Mouse (Mus musculus) lung, postnatal 0 days (tissue): ENCODE measurements at regions not wholly inside any gene's neighbourhood (a gene's known extent, or its start where the extent isn't known, plus 50 kb on each side); places are given as distances from the start of the nearest gene placed in this dataset.

Source experiments
- ATAC-seq: fragments of 200-750 bp; cut with Nextera tagmentation; 2 replicates; pipeline ENCODE4 v1.8.0; 2017; ENCODE audit warnings: moderate library complexity
- DNase-seq: peaks from one replicate; pipeline ENCODE4 v3.0.0-alpha.2; 2016; ENCODE audit warnings: low spot score
- H3K27ac ChIP-seq: fragments of 300-500 bp; sonication (generic); 2 replicates; pipeline ENCODE4 v1.5.1; 2014; ENCODE audit warnings: antibody characterized with exemption, mild to moderate bottlenecking, low read length, mixed read lengths
- H3K27me3 ChIP-seq: fragments of 300-500 bp; sonication (generic); replicated peaks from 2 replicates; pipeline ENCODE4 v1.6.1; 2014; ENCODE audit warnings: low read length, mixed read lengths; ENCODE audit not compliant: insufficient read depth
- H3K36me3 ChIP-seq: fragments of 300-500 bp; sonication (generic); 2 replicates; pipeline ENCODE4 v1.6.1; 2014; ENCODE audit warnings: low read length, mixed read lengths; ENCODE audit not compliant: insufficient read depth
- H3K4me1 ChIP-seq: fragments of 300-500 bp; sonication (generic); 2 replicates; pipeline ENCODE4 v1.6.1; 2014; ENCODE audit warnings: antibody characterized with exemption, low read depth, low read length, mixed read lengths; ENCODE audit not compliant: insufficient read depth
- H3K4me2 ChIP-seq: fragments of 300-500 bp; sonication (generic); replicated peaks from 2 replicates; pipeline ENCODE4 v1.6.1; 2014; ENCODE audit warnings: low read depth, mild to moderate bottlenecking, low read length, moderate library complexity, mixed read lengths
- H3K4me3 ChIP-seq: fragments of 300-500 bp; sonication (generic); 2 replicates; pipeline ENCODE4 v1.5.1; 2014; ENCODE audit warnings: low read depth, low read length
- H3K9ac ChIP-seq: fragments of 300-500 bp; sonication (generic); replicated peaks from 2 replicates; pipeline ENCODE4 v1.6.1; 2014; ENCODE audit warnings: low read depth, mild to moderate bottlenecking
- H3K9me3 ChIP-seq: fragments of 300-500 bp; sonication (generic); 2 replicates; pipeline ENCODE4 v1.6.1; 2016; ENCODE audit warnings: low read length, mixed read lengths
- CTCF ChIP-seq: IDR thresholded peaks from 2 replicates; pipeline ENCODE4 v1.5.1; 2016; ENCODE audit warnings: antibody characterized with exemption, mild to moderate bottlenecking
- EP300 ChIP-seq: IDR thresholded peaks from 2 replicates; pipeline ENCODE4 v1.6.1; 2016; ENCODE audit warnings: antibody characterized with exemption, mild to moderate bottlenecking, control low read depth
- WGBS: fragments of 180-500 bp; shearing (Covaris S2); extraction: QIAGEN DNeasy Blood & Tissue Kit; methylation state at CpG from one replicate; pipeline ENCODE4 v1.1.7; 2014; 5-methylcytosine and 5-hydroxymethylcytosine counted together

- no peaks in the 10 kb centered on the region for H3K36me3 ChIP-seq
- no peak for DNase-seq
- no peak for ATAC-seq
- H3K9me3 ChIP-seq: no peaks in the 10 kb centered on the region
- no peak overlapping the region for H3K4me3 ChIP-seq
- no peak for TF ChIP-seq CTCF
- TF ChIP-seq EP300: no peak
- H3K9ac ChIP-seq: no peak overlapping the region
- 44% methylated on average over 1 of the region's 1 CpGs for WGBS
- no peaks in the 10 kb centered on the region for H3K4me1 ChIP-seq
- no peak overlapping the region for H3K4me2 ChIP-seq
- no peaks in the 10 kb centered on the region for H3K27me3 ChIP-seq
- no peak overlapping the region for H3K27ac ChIP-seq
Observed at GRCm38 (mm10) chr9:43473164-43473563, 162.5 kb downstream of the Trim29 start.

- TF ChIP-seq EP300: no peak
- TF ChIP-seq CTCF: no peak
- 56% methylated on average over 16 of the region's 16 CpGs for WGBS
- no peaks in the 10 kb centered on the region for H3K4me1 ChIP-seq
- no peak overlapping the region for H3K4me2 ChIP-seq
- no peak overlapping the region for H3K9ac ChIP-seq
- no peak overlapping the region for H3K4me3 ChIP-seq
- H3K27ac ChIP-seq: no peak overlapping the region
- ATAC-seq (no peak), DNase-seq (no peak)
- H3K9me3 ChIP-seq: no peaks in the 10 kb centered on the region
- H3K27me3 ChIP-seq: no peaks in the 10 kb centered on the region
- no peaks in the 10 kb centered on the region for H3K36me3 ChIP-seq
Observed at GRCm38 (mm10) chr9:43473601-43474302, 163.1 kb downstream of the Trim29 start.

GRCm38 (mm10) chr9:43474303-43474643 is 163.6 kb downstream of the Trim29 start:
- Histone ChIP-seq H3K4me2 (no peak overlapping the region), H3K27me3 (no peaks in the 10 kb centered on the region), H3K36me3 (no peaks in the 10 kb centered on the region), H3K4me3 (no peak overlapping the region), H3K9me3 (no peaks in the 10 kb centered on the region), H3K9ac (no peak overlapping the region), H3K4me1 (no peaks in the 10 kb centered on the region), H3K27ac (no peak overlapping the region)
- 59% methylated on average over 4 of the region's 4 CpGs for WGBS
- DNase-seq (no peak), ATAC-seq (no peak)
- no peak for TF ChIP-seq CTCF
- no peak for TF ChIP-seq EP300

GRCm38 (mm10) chr9:43480826-43481591 is 170.4 kb downstream of the Trim29 start:
- DNase-seq (no peak), ATAC-seq (no peak)
- WGBS: 43% methylated on average over 3 of the region's 3 CpGs

GRCm38 (mm10) chr9:43482101-43483090 is 171.7 kb downstream of the Trim29 start:
- ATAC-seq (no peak), DNase-seq (no peak)
- 67% methylated on average over 11 of the region's 11 CpGs for WGBS
- no peak overlapping the region for H3K4me3 ChIP-seq
- TF ChIP-seq EP300 (no peak), CTCF (no peak)
- no peak overlapping the region for H3K9ac ChIP-seq
- no peak overlapping the region for H3K27ac ChIP-seq
- H3K4me1 ChIP-seq: no peaks in the 10 kb centered on the region
- no peaks in the 10 kb centered on the region for H3K36me3 ChIP-seq
- H3K9me3 ChIP-seq: no peaks in the 10 kb centered on the region
- H3K27me3 ChIP-seq: no peaks in the 10 kb centered on the region
- H3K4me2 ChIP-seq: no peak overlapping the region

More at GRCm38 (mm10) chr9:43480826-43481591, 170.4 kb downstream of the Trim29 start:
- Histone ChIP-seq H3K4me3 (no peak overlapping the region), H3K9ac (no peak overlapping the region), H3K9me3 (no peaks in the 10 kb centered on the region), H3K4me1 (no peaks in the 10 kb centered on the region), H3K27me3 (no peaks in the 10 kb centered on the region), H3K36me3 (no peaks in the 10 kb centered on the region), H3K27ac (no peak overlapping the region), H3K4me2 (no peak overlapping the region)
- no peak for TF ChIP-seq EP300
- no peak for TF ChIP-seq CTCF

GRCm38 (mm10) chr9:43483195-43483594 is 172.5 kb downstream of the Trim29 start:
- no peak overlapping the region for H3K4me3 ChIP-seq
- H3K27ac ChIP-seq: no peak overlapping the region
- H3K9me3 ChIP-seq: no peaks in the 10 kb centered on the region
- no peak for DNase-seq
- H3K27me3 ChIP-seq: no peaks in the 10 kb centered on the region
- WGBS: 72% methylated on average over 2 of the region's 2 CpGs
- H3K4me1 ChIP-seq: no peaks in the 10 kb centered on the region
- H3K4me2 ChIP-seq: no peak overlapping the region
- H3K36me3 ChIP-seq: no peaks in the 10 kb centered on the region
- no peak for ATAC-seq
- TF ChIP-seq CTCF (no peak), EP300 (no peak)
- no peak overlapping the region for H3K9ac ChIP-seq
